Mouse (Mus musculus): ENCODE data around the gene Josd2.

- no peak for TF ChIP-seq POLR2A (IDR thresholded peaks at IDR 0.05; ENCODE audit: insufficient read depth, low read length)
- no peak for TF ChIP-seq CTCF (IDR thresholded peaks at IDR 0.05; ENCODE audit: low read depth, low read length)
Measured at GRCm38 (mm10) chr7:44475046-44475614, 7.3 kb downstream of the Josd2 start.
